Mouse (Mus musculus) embryonic facial prominence, embryonic 13.5 days (tissue): Measurements from ENCODE around the gene Sgms2. TPM values are rescaled to one million over a fixed set of nuclear protein-coding genes. Genes with fewer than 3 reads are reported as not detected.

Experiments used
- ATAC-seq: fragments of 200-750 bp; cut with Nextera tagmentation; 2 replicates; pipeline ENCODE4 v1.8.0; 2017; ENCODE audit warnings: low read depth; ENCODE audit not compliant: insufficient number of reproducible peaks, insufficient read depth, low FRiP score, low TSS enrichment
- H3K27ac ChIP-seq: fragments of 300-500 bp; sonication (generic); 2 replicates; pipeline ENCODE4 v1.5.1; 2015; ENCODE audit warnings: moderate library complexity, mild to moderate bottlenecking, inconsistent platforms
- H3K27me3 ChIP-seq: fragments of 300-500 bp; sonication (generic); 2 replicates; pipeline ENCODE4 v1.6.1; 2015; ENCODE audit warnings: mild to moderate bottlenecking, inconsistent platforms
- H3K36me3 ChIP-seq: fragments of 300-500 bp; sonication (generic); 2 replicates; pipeline ENCODE4 v1.6.1; 2015; ENCODE audit warnings: mild to moderate bottlenecking, inconsistent platforms
- H3K4me1 ChIP-seq: fragments of 300-500 bp; sonication (generic); 2 replicates; pipeline ENCODE4 v1.6.1; 2015; ENCODE audit warnings: inconsistent platforms
- H3K4me2 ChIP-seq: fragments of 300-500 bp; sonication (generic); 2 replicates; pipeline ENCODE4 v1.6.1; 2015; ENCODE audit warnings: moderate library complexity, mild to moderate bottlenecking, inconsistent platforms
- H3K4me3 ChIP-seq: fragments of 300-500 bp; sonication (generic); 2 replicates; pipeline ENCODE4 v1.5.1; 2015; ENCODE audit warnings: mild to moderate bottlenecking, inconsistent platforms
- H3K9ac ChIP-seq: fragments of 300-500 bp; sonication (generic); 2 replicates; pipeline ENCODE4 v1.6.1; 2015; ENCODE audit warnings: mild to moderate bottlenecking, inconsistent platforms
- H3K9me3 ChIP-seq: fragments of 300-500 bp; sonication (generic); 2 replicates; pipeline ENCODE4 v1.6.1; 2016; ENCODE audit warnings: inconsistent platforms
- WGBS: fragments of 180-500 bp; shearing (Covaris S2); methylation state at CpG from one replicate; pipeline ENCODE4 v1.1.7; 2015; ENCODE audit warnings: mixed read lengths; 5-methylcytosine and 5-hydroxymethylcytosine counted together
- polyA plus RNA-seq: library from polyadenylated mRNA; unstranded; fragments of >200 nt; fragmentation: Nextera tagmentation; extraction: Ambion mirVana; gene quantifications from 2 replicates; pipeline ENCODE4 v1.2.1, GENCODE M21; 2015

Gene Sgms2
- polyA plus RNA-seq, 1 experiment from 2014 or later: 14.8 TPM

GRCm38 (mm10) chr3:131302452-131303319 is 188.5 kb downstream of the Sgms2 start, which contains the start of gene Cyp2u1:
Cyp2u1 (minus strand) TSS chr3:131303227.
- peak within 1 kb of the TSS; percentile 98 for H3K4me2 ChIP-seq
- peaks cover 14% of the 10 kb centered on the region for H3K4me1 ChIP-seq
- H3K9me3 ChIP-seq: no peaks in the 10 kb centered on the region
- no peaks in the 10 kb centered on the region for H3K27me3 ChIP-seq
- peak; percentile 94 for ATAC-seq
- under 1% methylated on average over 71 of the region's 71 CpGs for WGBS
- H3K4me3 ChIP-seq: peak within 1 kb of the TSS; percentile 77
- H3K36me3 ChIP-seq: no peaks in the 10 kb centered on the region
- no peak within 1 kb of the TSS for H3K27ac ChIP-seq
- H3K9ac ChIP-seq: peak within 1 kb of the TSS; percentile 75

GRCm38 (mm10) chr3:131299908-131300307 is 191.3 kb downstream of the Sgms2 start:
- no peaks in the 10 kb centered on the region for H3K9me3 ChIP-seq
- ATAC-seq: no peak
- H3K36me3 ChIP-seq: no peaks in the 10 kb centered on the region
- H3K27me3 ChIP-seq: no peaks in the 10 kb centered on the region
- no peak overlapping the region for H3K4me2 ChIP-seq
- peaks cover 18% of the 10 kb centered on the region for H3K4me1 ChIP-seq
- H3K4me3 ChIP-seq: no peak overlapping the region
- H3K27ac ChIP-seq: no peak overlapping the region
- no peak overlapping the region for H3K9ac ChIP-seq
- 9% methylated on average over 6 of the region's 6 CpGs for WGBS

- Histone ChIP-seq H3K9ac (no peak overlapping the region), H3K4me3 (no peak overlapping the region), H3K27me3 (no peaks in the 10 kb centered on the region), H3K4me1 (peaks cover 18% of the 10 kb centered on the region), H3K27ac (no peak overlapping the region), H3K4me2 (no peak overlapping the region), H3K36me3 (no peaks in the 10 kb centered on the region), H3K9me3 (no peaks in the 10 kb centered on the region)
- WGBS: 84% methylated on average over 9 of the region's 9 CpGs
- ATAC-seq: no peak
Measured at GRCm38 (mm10) chr3:131299078-131299477, 192.1 kb downstream of the Sgms2 start.

- 84% methylated on average over 7 of the region's 7 CpGs for WGBS
- Histone ChIP-seq H3K9me3 (no peaks in the 10 kb centered on the region), H3K36me3 (no peaks in the 10 kb centered on the region), H3K9ac (no peak overlapping the region), H3K4me1 (peaks cover 13% of the 10 kb centered on the region), H3K27ac (no peak overlapping the region), H3K27me3 (no peaks in the 10 kb centered on the region), H3K4me3 (no peak overlapping the region), H3K4me2 (no peak overlapping the region)
- ATAC-seq: no peak
Measured at GRCm38 (mm10) chr3:131296893-131297292, 194.3 kb downstream of the Sgms2 start.

GRCm38 (mm10) chr3:131295513-131296200 is 195.6 kb downstream of the Sgms2 start:
- Histone ChIP-seq H3K36me3 (no peaks in the 10 kb centered on the region), H3K27ac (no peak overlapping the region), H3K9me3 (no peaks in the 10 kb centered on the region), H3K9ac (no peak overlapping the region), H3K4me2 (no peak overlapping the region), H3K4me3 (no peak overlapping the region), H3K27me3 (no peaks in the 10 kb centered on the region), H3K4me1 (peaks cover 13% of the 10 kb centered on the region)
- ATAC-seq: no peak
- 77% methylated on average over 12 of the region's 12 CpGs for WGBS

- Histone ChIP-seq H3K27ac (no peak overlapping the region), H3K9ac (no peak overlapping the region), H3K27me3 (no peaks in the 10 kb centered on the region), H3K4me1 (peaks cover 13% of the 10 kb centered on the region), H3K4me2 (no peak overlapping the region), H3K4me3 (no peak overlapping the region), H3K36me3 (no peaks in the 10 kb centered on the region), H3K9me3 (no peaks in the 10 kb centered on the region)
- 57% methylated on average over 3 of the region's 3 CpGs for WGBS
- ATAC-seq: no peak
Measured at GRCm38 (mm10) chr3:131294503-131294902, 196.7 kb downstream of the Sgms2 start.

GRCm38 (mm10) chr3:131292959-131293358 is 198.3 kb downstream of the Sgms2 start:
- Histone ChIP-seq H3K9me3 (no peaks in the 10 kb centered on the region), H3K4me3 (no peak overlapping the region), H3K4me1 (peaks cover 7% of the 10 kb centered on the region), H3K4me2 (no peak overlapping the region), H3K27ac (no peak overlapping the region), H3K9ac (no peak overlapping the region), H3K36me3 (no peaks in the 10 kb centered on the region), H3K27me3 (no peaks in the 10 kb centered on the region)
- no peak for ATAC-seq
- WGBS: 66% methylated on average over 3 of the region's 3 CpGs

- peaks cover 1% of the 10 kb centered on the region; the same call in 1 of the 2 replicates for H3K4me1 ChIP-seq
- H3K27ac ChIP-seq: no peak overlapping the region
- H3K4me2 ChIP-seq: no peak overlapping the region
- no peak overlapping the region for H3K9ac ChIP-seq
- WGBS: 93% methylated on average over 2 of the region's 2 CpGs
- no peak for ATAC-seq
- H3K4me3 ChIP-seq: no peak overlapping the region
- H3K27me3 ChIP-seq: no peaks in the 10 kb centered on the region
- no peaks in the 10 kb centered on the region for H3K9me3 ChIP-seq
- H3K36me3 ChIP-seq: no peaks in the 10 kb centered on the region
Measured at GRCm38 (mm10) chr3:131292349-131292748, 198.9 kb downstream of the Sgms2 start.

GRCm38 (mm10) chr3:131291890-131292289 is 199.3 kb downstream of the Sgms2 start:
- H3K27ac ChIP-seq: no peak overlapping the region
- H3K27me3 ChIP-seq: no peaks in the 10 kb centered on the region
- H3K4me2 ChIP-seq: no peak overlapping the region
- no peaks in the 10 kb centered on the region for H3K9me3 ChIP-seq
- ATAC-seq: no peak
- WGBS: 83% methylated on average over 4 of the region's 4 CpGs
- H3K4me3 ChIP-seq: no peak overlapping the region
- H3K9ac ChIP-seq: no peak overlapping the region
- H3K36me3 ChIP-seq: no peaks in the 10 kb centered on the region
- no peaks in the 10 kb centered on the region for H3K4me1 ChIP-seq

GRCm38 (mm10) chr3:131274151-131274550 is 217.1 kb downstream of the Sgms2 start:
- no peak overlapping the region for H3K4me2 ChIP-seq
- no peak overlapping the region for H3K4me3 ChIP-seq
- no peak for ATAC-seq
- peaks cover 27% of the 10 kb centered on the region for H3K4me1 ChIP-seq
- no peak overlapping the region for H3K9ac ChIP-seq
- H3K27me3 ChIP-seq: no peaks in the 10 kb centered on the region
- H3K27ac ChIP-seq: no peak overlapping the region
- no peaks in the 10 kb centered on the region for H3K9me3 ChIP-seq
- H3K36me3 ChIP-seq: no peaks in the 10 kb centered on the region
- 87% methylated on average over 4 of the region's 4 CpGs for WGBS

GRCm38 (mm10) chr3:131272374-131273100 is 218.7 kb downstream of the Sgms2 start:
- H3K4me2 ChIP-seq: peak overlapping the region; percentile 70
- WGBS: 23% methylated on average over 10 of the region's 10 CpGs
- H3K4me1 ChIP-seq: peaks cover 35% of the 10 kb centered on the region
- peak overlapping the region; percentile 63 for H3K4me3 ChIP-seq
- H3K9ac ChIP-seq: peak overlapping the region; percentile 78
- H3K9me3 ChIP-seq: no peaks in the 10 kb centered on the region
- ATAC-seq: 0 out of 2 replicates have a peak, but pooled peaks have one; percentile 33
- no peaks in the 10 kb centered on the region for H3K36me3 ChIP-seq
- H3K27me3 ChIP-seq: no peaks in the 10 kb centered on the region
- peak overlapping the region; percentile 80 for H3K27ac ChIP-seq
